Mouse (Mus musculus): ENCODE results near the gene Msh3. TPM values are rescaled to one million over a fixed set of nuclear protein-coding genes. Genes with fewer than 3 reads are reported as not detected.
"Not testable (repeated sequence)": the region's sequence is repeated elsewhere in the genome, so short reads cannot be mapped to it uniquely, and the experiment has no call there.

Msh3 gene
- polyA plus RNA-seq, 1 experiment from 2014 or later: 31.5 TPM

DNA sequence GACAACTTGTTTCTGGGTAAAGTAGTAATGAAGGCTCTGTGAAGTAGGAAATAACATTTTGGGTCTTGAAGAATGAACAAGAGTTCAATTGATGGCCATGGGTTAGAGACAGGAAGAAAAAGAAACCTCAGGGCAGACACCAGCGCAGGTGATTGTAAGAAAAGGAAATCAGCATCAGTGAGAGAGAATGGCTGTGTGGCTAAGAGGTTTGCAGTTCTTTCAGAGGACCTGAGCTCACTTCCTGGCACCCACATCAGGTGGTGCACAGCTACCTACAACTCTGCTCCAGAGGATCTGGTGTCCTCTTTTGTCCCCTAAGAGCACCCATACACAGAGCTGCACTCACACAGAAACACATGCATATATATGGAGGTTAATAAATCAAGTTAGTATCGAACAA lies 110.1 kb downstream of the Msh3 start:
- Histone ChIP-seq H3K4me1 (no peaks in the 10 kb centered on the region), H3K4me3 (no peak overlapping the region), H3K36me3 (peaks cover 4% of the 10 kb centered on the region; the same call in 1 of the 2 replicates), H3K4me2 (replicated peaks) (no peak overlapping the region), H3K9me3 (no peaks in the 10 kb centered on the region), H3K9ac (replicated peaks) (no peak overlapping the region), H3K27ac (replicated peaks) (no peak overlapping the region), H3K27me3 (no peaks in the 10 kb centered on the region)
- ATAC-seq (ENCODE audit: low FRiP score, low read depth): no peak
- 92% methylated on average over 2 of the region's 2 CpGs for WGBS

- Histone ChIP-seq H3K4me1 (no peaks in the 10 kb centered on the region), H3K27me3 (no peaks in the 10 kb centered on the region), H3K27ac (replicated peaks) (no peak overlapping the region), H3K4me2 (replicated peaks) (no peak overlapping the region), H3K9me3 (no peaks in the 10 kb centered on the region), H3K4me3 (no peak overlapping the region), H3K9ac (replicated peaks) (no peak overlapping the region), H3K36me3 (peaks cover 13% of the 10 kb centered on the region; the same call in 1 of the 2 replicates)
- no peak for ATAC-seq (ENCODE audit: low FRiP score, low read depth)
- 85% methylated on average over 4 of the region's 4 CpGs for WGBS
These were observed 113.4 kb downstream of the Msh3 start for GRCm38 (mm10) chr13:92241426-92241825.

GRCm38 (mm10) chr13:92237887-92238286 lies 116.9 kb downstream of the Msh3 start:
- Histone ChIP-seq H3K27me3 (no peaks in the 10 kb centered on the region), H3K4me1 (no peaks in the 10 kb centered on the region), H3K9me3 (no peaks in the 10 kb centered on the region), H3K36me3 (peaks cover 13% of the 10 kb centered on the region; the same call in 1 of the 2 replicates), H3K9ac (replicated peaks) (no peak overlapping the region), H3K4me2 (replicated peaks) (no peak overlapping the region), H3K27ac (replicated peaks) (no peak overlapping the region), H3K4me3 (no peak overlapping the region)
- 93% methylated on average over 3 of the region's 3 CpGs for WGBS
- ATAC-seq (ENCODE audit: low FRiP score, low read depth): no peak

GRCm38 (mm10) chr13:92237016-92237415 lies 117.8 kb downstream of the Msh3 start:
- no peaks in the 10 kb centered on the region for H3K4me1 ChIP-seq
- peaks cover 13% of the 10 kb centered on the region; the same call in 1 of the 2 replicates for H3K36me3 ChIP-seq
- no peak overlapping the region for H3K9ac ChIP-seq (replicated peaks)
- H3K27me3 ChIP-seq: no peaks in the 10 kb centered on the region
- H3K4me3 ChIP-seq: no peak overlapping the region
- 97% methylated on average over 4 of the region's 4 CpGs for WGBS
- H3K27ac ChIP-seq (replicated peaks): no peak overlapping the region
- H3K9me3 ChIP-seq: no peaks in the 10 kb centered on the region
- H3K4me2 ChIP-seq (replicated peaks): no peak overlapping the region
- ATAC-seq (ENCODE audit: low FRiP score, low read depth): no peak

DNA sequence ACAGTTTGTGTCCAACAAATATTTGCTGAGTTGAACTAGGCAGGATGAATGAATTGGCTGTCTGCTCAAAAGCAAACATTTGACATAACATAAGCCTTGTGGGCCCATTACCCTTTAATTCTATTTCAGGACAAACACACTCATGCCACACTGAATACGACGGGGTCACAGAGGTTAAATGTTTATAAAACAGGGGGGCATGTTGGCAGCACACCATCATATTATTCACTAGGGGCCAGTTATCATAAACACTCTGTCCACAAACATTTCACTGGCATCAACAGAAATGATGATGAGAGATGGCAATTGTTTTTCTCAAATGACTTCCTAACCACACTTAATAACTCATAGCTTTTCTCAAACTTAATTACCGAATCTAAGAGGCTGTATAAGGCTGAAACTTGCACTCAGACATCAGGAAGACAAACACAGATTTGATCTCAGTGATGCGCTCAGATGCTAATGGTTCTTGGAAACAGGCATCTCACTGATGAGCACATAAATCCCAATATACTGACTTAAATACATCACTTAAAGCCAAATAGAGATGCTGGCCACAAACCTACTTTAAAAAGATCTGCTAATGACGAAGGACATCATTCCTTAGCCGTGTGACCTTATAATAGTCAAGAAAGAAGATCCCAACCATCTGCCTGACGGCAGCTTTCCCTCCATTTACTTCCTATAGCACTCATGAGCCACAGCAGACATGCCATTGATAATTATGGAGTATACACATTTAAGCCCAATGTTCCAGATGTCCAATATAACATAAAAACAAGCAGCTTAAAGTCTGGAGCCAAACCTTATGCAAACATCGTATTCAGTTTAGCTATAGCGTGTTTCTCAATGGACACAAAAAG lies 122.5 kb downstream of the Msh3 start:
- no peaks in the 10 kb centered on the region for H3K4me1 ChIP-seq
- no peaks in the 10 kb centered on the region for H3K27me3 ChIP-seq
- no peak for ATAC-seq (ENCODE audit: low FRiP score, low read depth)
- WGBS: 86% methylated on average over 9 of the region's 9 CpGs
- H3K9ac ChIP-seq (replicated peaks): no peak overlapping the region
- 0 out of 2 replicates have a peak, but pooled peaks cover 2% of the 10 kb centered on the region for H3K36me3 ChIP-seq
- no peak overlapping the region for H3K27ac ChIP-seq (replicated peaks)
- no peak overlapping the region for H3K4me3 ChIP-seq
- no peak overlapping the region for H3K4me2 ChIP-seq (replicated peaks)
- H3K9me3 ChIP-seq: no peaks in the 10 kb centered on the region

- H3K4me1 ChIP-seq: no peaks in the 10 kb centered on the region
- no peak overlapping the region for H3K9ac ChIP-seq (replicated peaks)
- no peaks in the 10 kb centered on the region for H3K36me3 ChIP-seq
- no peaks in the 10 kb centered on the region for H3K27me3 ChIP-seq
- 86% methylated on average over 1 of the region's 1 CpGs for WGBS
- H3K9me3 ChIP-seq: no peaks in the 10 kb centered on the region
- H3K4me2 ChIP-seq (replicated peaks): no peak overlapping the region
- ATAC-seq (ENCODE audit: low FRiP score, low read depth): no peak
- no peak overlapping the region for H3K27ac ChIP-seq (replicated peaks)
- no peak overlapping the region for H3K4me3 ChIP-seq
These were observed 126.8 kb downstream of the Msh3 start for GRCm38 (mm10) chr13:92228037-92228436.

DNA sequence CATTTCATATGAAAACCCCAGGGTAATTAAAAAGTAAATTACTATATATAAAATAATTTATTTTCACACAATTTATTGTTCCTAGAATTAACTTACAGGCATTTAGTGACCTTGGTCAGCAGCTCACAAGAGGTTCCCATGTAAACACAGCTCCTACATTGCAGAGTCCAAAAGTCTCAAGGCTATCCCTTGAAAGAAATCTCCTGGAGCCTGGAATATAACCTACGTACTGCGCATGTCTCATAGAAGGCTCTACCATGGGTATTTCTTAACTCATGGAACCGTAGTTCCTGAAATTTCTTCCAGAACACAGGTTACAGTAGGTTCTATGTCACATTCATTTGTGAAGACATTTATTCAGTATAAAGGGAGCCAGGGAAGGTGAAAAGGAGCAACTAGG lies 131.2 kb downstream of the Msh3 start:
- no peaks in the 10 kb centered on the region for H3K9me3 ChIP-seq
- 97% methylated on average over 3 of the region's 3 CpGs for WGBS
- no peak overlapping the region for H3K4me3 ChIP-seq
- ATAC-seq (ENCODE audit: low FRiP score, low read depth): no peak
- H3K27ac ChIP-seq (replicated peaks): no peak overlapping the region
- H3K27me3 ChIP-seq: no peaks in the 10 kb centered on the region
- no peak overlapping the region for H3K9ac ChIP-seq (replicated peaks)
- H3K36me3 ChIP-seq: peaks cover 5% of the 10 kb centered on the region
- H3K4me2 ChIP-seq (replicated peaks): no peak overlapping the region
- H3K4me1 ChIP-seq: no peaks in the 10 kb centered on the region

GRCm38 (mm10) chr13:92222763-92223162 lies 132.0 kb downstream of the Msh3 start:
- Histone ChIP-seq H3K36me3 (peaks cover 5% of the 10 kb centered on the region), H3K9ac (replicated peaks) (no peak overlapping the region), H3K9me3 (no peaks in the 10 kb centered on the region), H3K4me1 (no peaks in the 10 kb centered on the region), H3K4me3 (no peak overlapping the region), H3K4me2 (replicated peaks) (no peak overlapping the region), H3K27me3 (no peaks in the 10 kb centered on the region), H3K27ac (replicated peaks) (no peak overlapping the region)
- no peak for ATAC-seq (ENCODE audit: low FRiP score, low read depth)
- 95% methylated on average over 5 of the region's 5 CpGs for WGBS

DNA sequence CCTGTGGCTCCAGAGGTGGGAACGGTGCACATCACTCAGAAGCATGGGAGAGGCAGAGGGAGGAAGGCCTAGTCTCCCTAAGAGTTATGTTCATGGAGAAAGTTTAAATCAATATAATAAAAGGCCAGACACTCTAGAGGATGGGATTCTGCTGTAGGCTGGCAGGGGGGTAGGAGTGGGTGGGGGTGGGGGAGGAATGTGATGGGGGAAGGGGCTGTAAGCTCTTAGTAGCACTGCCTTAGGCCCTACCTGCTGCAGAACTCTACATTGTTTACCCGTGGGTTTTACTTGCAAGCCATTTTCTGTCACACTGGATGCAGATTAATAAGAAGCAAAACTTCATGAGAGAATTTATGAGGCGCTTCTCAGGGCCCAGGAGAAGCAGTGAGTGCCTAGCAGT lies 135.0 kb downstream of the Msh3 start:
- Histone ChIP-seq H3K36me3 (peaks cover 8% of the 10 kb centered on the region), H3K4me1 (no peaks in the 10 kb centered on the region), H3K9me3 (no peaks in the 10 kb centered on the region), H3K27me3 (no peaks in the 10 kb centered on the region), H3K4me3 (no peak overlapping the region), H3K4me2 (replicated peaks) (no peak overlapping the region), H3K9ac (replicated peaks) (no peak overlapping the region), H3K27ac (replicated peaks) (no peak overlapping the region)
- 89% methylated on average over 3 of the region's 3 CpGs for WGBS
- ATAC-seq (ENCODE audit: low FRiP score, low read depth): no peak

- no peaks in the 10 kb centered on the region for H3K27me3 ChIP-seq
- peaks cover 19% of the 10 kb centered on the region for H3K36me3 ChIP-seq
- H3K9me3 ChIP-seq: no peaks in the 10 kb centered on the region
- no peak overlapping the region for H3K4me2 ChIP-seq (replicated peaks)
- no peak for ATAC-seq (ENCODE audit: low FRiP score, low read depth)
- WGBS: 96% methylated on average over 9 of the region's 9 CpGs
- H3K4me3 ChIP-seq: no peak overlapping the region
- H3K9ac ChIP-seq (replicated peaks): no peak overlapping the region
- H3K4me1 ChIP-seq: no peaks in the 10 kb centered on the region
- no peak overlapping the region for H3K27ac ChIP-seq (replicated peaks)
These were observed 137.6 kb downstream of the Msh3 start for GRCm38 (mm10) chr13:92217216-92217615.

- H3K9ac ChIP-seq (replicated peaks): no peak overlapping the region
- ATAC-seq (ENCODE audit: low FRiP score, low read depth): no peak
These were observed 157.9 kb downstream of the Msh3 start for GRCm38 (mm10) chr13:92196860-92197259.

DNA sequence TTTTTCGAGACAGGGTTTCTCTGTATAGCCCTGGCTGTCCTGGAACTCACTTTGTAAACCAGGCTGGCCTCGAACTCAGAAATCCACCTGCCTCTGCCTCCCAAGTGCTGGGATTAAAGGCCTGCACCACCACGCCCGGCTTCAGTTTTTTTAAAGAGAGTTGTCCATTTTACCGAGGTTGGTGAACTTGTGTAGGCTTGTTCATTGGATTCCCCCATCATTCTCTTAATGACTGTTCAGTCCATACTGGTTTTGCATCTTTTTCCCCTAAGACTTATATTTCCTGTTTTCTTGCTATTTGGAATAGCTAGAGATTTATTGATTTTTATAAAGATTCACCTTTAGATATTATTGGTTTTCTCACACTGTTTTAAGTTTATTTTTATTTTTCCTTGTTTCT lies 161.0 kb downstream of the Msh3 start:
- H3K4me1 ChIP-seq; H3K9ac ChIP-seq (replicated peaks); ATAC-seq (ENCODE audit: low FRiP score, low read depth); H3K9me3 ChIP-seq; H3K4me2 ChIP-seq (replicated peaks); H3K27ac ChIP-seq (replicated peaks); H3K36me3 ChIP-seq; H3K27me3 ChIP-seq; H3K4me3 ChIP-seq: not testable (repeated sequence)
- 90% methylated on average over 5 of the region's 5 CpGs for WGBS

More at GRCm38 (mm10) chr13:92196860-92197259, 157.9 kb downstream of the Msh3 start:
- Histone ChIP-seq H3K27me3 (no peaks in the 10 kb centered on the region), H3K4me1 (no peaks in the 10 kb centered on the region), H3K4me3 (no peak overlapping the region), H3K27ac (replicated peaks) (no peak overlapping the region), H3K4me2 (replicated peaks) (no peak overlapping the region), H3K36me3 (no peaks in the 10 kb centered on the region), H3K9me3 (no peaks in the 10 kb centered on the region)
- WGBS: 85% methylated on average over 2 of the region's 2 CpGs

Data from midbrain, embryonic 12.5 days (tissue).